Comparison of ENCODE assay signal across 10 mouse cellular contexts in the genomic region with DNA sequence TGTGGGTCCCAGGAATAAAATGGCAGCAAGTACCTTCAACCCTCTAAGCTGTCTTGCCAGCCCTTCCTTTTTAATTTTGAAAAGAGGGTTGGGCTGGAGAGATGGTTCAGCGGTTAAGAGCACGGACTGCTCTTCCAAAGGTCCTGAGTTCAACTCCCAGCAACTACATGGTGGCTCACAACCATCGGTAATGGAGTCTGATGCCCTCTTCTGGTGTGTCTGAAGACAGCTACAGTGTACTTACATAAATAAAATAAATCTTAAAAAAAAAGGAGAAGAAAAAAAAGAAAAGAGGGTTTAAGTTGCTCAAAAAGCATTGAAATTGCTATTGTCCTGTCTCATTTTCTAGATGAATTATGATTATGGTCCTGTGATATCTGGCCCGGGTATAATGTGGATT. TPM values are rescaled to one million over a fixed set of nuclear protein-coding genes. Genes with fewer than 3 reads are reported as not detected.
DNase-seq lines count a peak whose midpoint lies in the region; ATAC-seq and TF ChIP-seq lines count a peak whose summit lies in the region.
"Had no signal": no experiment of that assay in that cellular context is flagged by ENCODE, and none has a peak within 500 bp of the region (broad histone marks: within the 10 kb centered on the region; RNA-seq: fewer than 3 reads in every experiment).

No protein-coding gene starts in this region.

- no peak overlapping the region for H3K9ac ChIP-seq in heart, postnatal 0 days (replicated peaks; ENCODE audit: low read depth, low read length)
- H3K9ac ChIP-seq in heart, embryonic 12.5 days, result no peak overlapping the region
- no peak overlapping the region for H3K9ac ChIP-seq in midbrain, embryonic 11.5 days (ENCODE audit: low read length)
- no peak overlapping the region for H3K9ac ChIP-seq in midbrain, embryonic 13.5 days (replicated peaks)
- no peak overlapping the region for H3K9ac ChIP-seq in intestine, postnatal 0 days (ENCODE audit: low read depth, low read length)
- no peak overlapping the region for H3K9ac ChIP-seq in stomach, embryonic 15.5 days

- TF ChIP-seq EP300 in heart, postnatal 0 days (IDR thresholded peaks at IDR 0.05; ENCODE audit: low read depth), result no peak

- no peaks in the 10 kb centered on the region for H3K27me3 ChIP-seq in heart, postnatal 0 days (ENCODE audit: control insufficient read depth, insufficient read depth, low read length)
- H3K27me3 ChIP-seq in heart, embryonic 12.5 days (replicated peaks), result no peaks in the 10 kb centered on the region
- H3K27me3 ChIP-seq in midbrain, embryonic 11.5 days (ENCODE audit: control insufficient read depth, insufficient read depth, low read length), result no peaks in the 10 kb centered on the region
- no peaks in the 10 kb centered on the region for H3K27me3 ChIP-seq in midbrain, embryonic 13.5 days
- H3K27me3 ChIP-seq in intestine, postnatal 0 days (replicated peaks; ENCODE audit: control insufficient read depth, insufficient read depth, low read length), result no peaks in the 10 kb centered on the region
- H3K27me3 ChIP-seq in stomach, embryonic 15.5 days (replicated peaks), result no peaks in the 10 kb centered on the region

- peak overlapping the region; percentile 90; the same call in 1 of the 2 replicates for H3K4me2 ChIP-seq in heart, postnatal 0 days (ENCODE audit: low read depth, low read length)
- no peak overlapping the region for H3K4me2 ChIP-seq in heart, embryonic 12.5 days
- H3K4me2 ChIP-seq in midbrain, embryonic 11.5 days, result peak overlapping the region; percentile 58; the same call in 1 of the 2 replicates
- no peak overlapping the region for H3K4me2 ChIP-seq in midbrain, embryonic 13.5 days (replicated peaks)
- H3K4me2 ChIP-seq in intestine, postnatal 0 days (replicated peaks; ENCODE audit: low read depth), result peak overlapping the region; percentile 80; the same call in 1 of the 2 replicates
- H3K4me2 ChIP-seq in stomach, embryonic 15.5 days, result peak overlapping the region; percentile 77; the same call in 1 of the 2 replicates

- H3K36me3 ChIP-seq in heart, postnatal 0 days (replicated peaks; ENCODE audit: control insufficient read depth, insufficient read depth, low read length), result peaks cover 39% of the 10 kb centered on the region
- peaks cover 47% of the 10 kb centered on the region for H3K36me3 ChIP-seq in heart, embryonic 12.5 days
- H3K36me3 ChIP-seq in midbrain, embryonic 11.5 days (ENCODE audit: control insufficient read depth, insufficient read depth, low read length), result peaks cover 7% of the 10 kb centered on the region
- H3K36me3 ChIP-seq in midbrain, embryonic 13.5 days, result peaks cover 47% of the 10 kb centered on the region
- H3K36me3 ChIP-seq in intestine, postnatal 0 days (ENCODE audit: control insufficient read depth, insufficient read depth), result peaks cover 35% of the 10 kb centered on the region
- H3K36me3 ChIP-seq in stomach, embryonic 15.5 days, result peaks cover 29% of the 10 kb centered on the region; the same call in 1 of the 2 replicates

- H3K4me3 ChIP-seq in heart, postnatal 0 days (ENCODE audit: low read depth, low read length), result no peak overlapping the region
- H3K4me3 ChIP-seq in heart, embryonic 12.5 days, result no peak overlapping the region
- no peak overlapping the region for H3K4me3 ChIP-seq in midbrain, embryonic 11.5 days (ENCODE audit: low read depth, low read length)
- H3K4me3 ChIP-seq in midbrain, embryonic 13.5 days (replicated peaks), result no peak overlapping the region
- no peak overlapping the region for H3K4me3 ChIP-seq in intestine, postnatal 0 days (ENCODE audit: low read depth, low read length)
- H3K4me3 ChIP-seq in stomach, embryonic 15.5 days (replicated peaks), result no peak overlapping the region

- no peaks in the 10 kb centered on the region for H3K9me3 ChIP-seq in heart, postnatal 0 days (replicated peaks; ENCODE audit: control insufficient read depth, low read length)
- H3K9me3 ChIP-seq in heart, embryonic 12.5 days (replicated peaks), result no peaks in the 10 kb centered on the region
- H3K9me3 ChIP-seq in midbrain, embryonic 11.5 days (ENCODE audit: control insufficient read depth, low read length), result no peaks in the 10 kb centered on the region
- no peaks in the 10 kb centered on the region for H3K9me3 ChIP-seq in midbrain, embryonic 13.5 days
- no peaks in the 10 kb centered on the region for H3K9me3 ChIP-seq in intestine, postnatal 0 days (ENCODE audit: control insufficient read depth)
- H3K9me3 ChIP-seq in stomach, embryonic 15.5 days, result no peaks in the 10 kb centered on the region

- no peak for TF ChIP-seq CTCF in heart, postnatal 0 days (IDR thresholded peaks at IDR 0.05; ENCODE audit: low read depth)
- peak; percentile 33; the same call in 1 of the 2 replicates for TF ChIP-seq CTCF in intestine, postnatal 0 days (IDR thresholded peaks at IDR 0.05; ENCODE audit: low read depth)

- peaks cover 10% of the 10 kb centered on the region for H3K4me1 ChIP-seq in heart, postnatal 0 days (ENCODE audit: control insufficient read depth, insufficient read depth)
- peaks cover 16% of the 10 kb centered on the region for H3K4me1 ChIP-seq in heart, embryonic 12.5 days (replicated peaks)
- peaks cover 11% of the 10 kb centered on the region for H3K4me1 ChIP-seq in midbrain, embryonic 11.5 days (ENCODE audit: control insufficient read depth, insufficient read depth, low read length)
- H3K4me1 ChIP-seq in midbrain, embryonic 13.5 days (replicated peaks), result peaks cover 16% of the 10 kb centered on the region
- 0 out of 2 replicates have a peak, but pooled peaks cover 3% of the 10 kb centered on the region for H3K4me1 ChIP-seq in intestine, postnatal 0 days (replicated peaks; ENCODE audit: control insufficient read depth, insufficient read depth, low read length)
- peaks cover 8% of the 10 kb centered on the region for H3K4me1 ChIP-seq in stomach, embryonic 15.5 days

- no peak for ATAC-seq in heart, postnatal 0 days (ENCODE audit: insufficient read depth, low read depth)
- ATAC-seq in heart, embryonic 12.5 days (ENCODE audit: insufficient number of reproducible peaks, low FRiP score), result no peak
- ATAC-seq in midbrain, embryonic 11.5 days (ENCODE audit: low FRiP score), result no peak
- ATAC-seq in midbrain, embryonic 13.5 days, result no peak
- no peak for ATAC-seq in intestine, postnatal 0 days
- no peak for ATAC-seq in stomach, embryonic 15.5 days (ENCODE audit: insufficient read depth, low FRiP score, low read depth)

- H3K27ac ChIP-seq in heart, postnatal 0 days (ENCODE audit: low read depth), result no peak overlapping the region
- H3K27ac ChIP-seq in heart, embryonic 12.5 days (ENCODE audit: poor library complexity, severe bottlenecking), result no peak overlapping the region
- no peak overlapping the region for H3K27ac ChIP-seq in midbrain, embryonic 11.5 days (ENCODE audit: low read depth, low read length)
- no peak overlapping the region for H3K27ac ChIP-seq in midbrain, embryonic 13.5 days
- no peak overlapping the region for H3K27ac ChIP-seq in intestine, postnatal 0 days (ENCODE audit: low read depth, low read length)
- no peak overlapping the region for H3K27ac ChIP-seq in stomach, embryonic 15.5 days

- WGBS in heart, postnatal 0 days, result 77% methylated on average over 4 of the region's 4 CpGs
- 74% methylated on average over 4 of the region's 4 CpGs for WGBS in heart, embryonic 12.5 days
- WGBS in midbrain, embryonic 11.5 days, result 76% methylated on average over 4 of the region's 4 CpGs
- 78% methylated on average over 4 of the region's 4 CpGs for WGBS in midbrain, embryonic 13.5 days
- 74% methylated on average over 4 of the region's 4 CpGs for WGBS in intestine, postnatal 0 days
- 66% methylated on average over 4 of the region's 4 CpGs for WGBS in stomach, embryonic 15.5 days

- intact Hi-C loops in gastrocnemius, postnatal 14 days (cut with DNase I; ENCODE audit: low total_unique reads), result no loop called here

- DNase-seq in heart, postnatal 0 days (ENCODE audit: low spot score), result no peak
- no peak for DNase-seq in midbrain, embryonic 11.5 days (ENCODE audit: low spot score, missing footprints)
- DNase-seq in gastrocnemius, postnatal 14 days, result no peak
- no peak for DNase-seq in cerebellum, adult 11-12 months
- DNase-seq: kidney, postnatal 4 days had no signal

RNA-seq across cellular contexts. Expression of gene Rpl13, which starts 0.9 kb away (rescaled TPM):
- 2,455 and 2,720 TPM in 2 replicates for total RNA-seq in heart, postnatal 0 days (2014; rRNA removed; ENCODE audit: low replicate concordance)
- 813 and 854 TPM in 2 replicates for polyA plus RNA-seq in heart, postnatal 0 days (2015; fragmentation: Nextera tagmentation; extraction: Ambion mirVana)
- polyA plus RNA-seq in heart, embryonic 12.5 days (2016; fragmentation: Nextera tagmentation; extraction: Ambion mirVana), result 1,041 and 1,045 TPM in 2 replicates
- polyA plus RNA-seq in midbrain, embryonic 11.5 days (2014; fragmentation: Nextera tagmentation; extraction: Ambion mirVana), result 1,312 and 1,403 TPM in 2 replicates
- 776 and 798 TPM in 2 replicates for polyA plus RNA-seq in midbrain, embryonic 13.5 days (2015; fragmentation: Nextera tagmentation; extraction: Ambion mirVana)
- 948 and 1,014 TPM in 2 replicates for polyA plus RNA-seq in intestine, postnatal 0 days (2015; fragmentation: Nextera tagmentation; extraction: Ambion mirVana)
- polyA plus RNA-seq in stomach, embryonic 15.5 days (2015; fragmentation: Nextera tagmentation; extraction: Ambion mirVana), result 1,122 and 1,488 TPM in 2 replicates
- total RNA-seq in gastrocnemius, postnatal 14 days (2021), result 100 to 1,000 TPM; 517 to 627 TPM

RNA-seq across cellular contexts. Expression of gene Cpne7, which starts 15.9 kb away (rescaled TPM):
- 0.42 and 9.0 TPM in 2 replicates for total RNA-seq in heart, postnatal 0 days (2014; rRNA removed; ENCODE audit: low replicate concordance)
- 0.15 and 0.16 TPM in 2 replicates for polyA plus RNA-seq in heart, postnatal 0 days (2015; fragmentation: Nextera tagmentation; extraction: Ambion mirVana)
- polyA plus RNA-seq in heart, embryonic 12.5 days (2016; fragmentation: Nextera tagmentation; extraction: Ambion mirVana), result 0.18 and 0.24 TPM in 2 replicates
- polyA plus RNA-seq in midbrain, embryonic 11.5 days (2014; fragmentation: Nextera tagmentation; extraction: Ambion mirVana), result 0.07 TPM in 1 of 2 replicates, not detected in the other
- 1.6 and 1.9 TPM in 2 replicates for polyA plus RNA-seq in midbrain, embryonic 13.5 days (2015; fragmentation: Nextera tagmentation; extraction: Ambion mirVana)
- polyA plus RNA-seq in intestine, postnatal 0 days (2015; fragmentation: Nextera tagmentation; extraction: Ambion mirVana), result 0.46 and 0.67 TPM in 2 replicates
- polyA plus RNA-seq in stomach, embryonic 15.5 days (2015; fragmentation: Nextera tagmentation; extraction: Ambion mirVana), result 2.0 and 2.3 TPM in 2 replicates
- total RNA-seq in gastrocnemius, postnatal 14 days (2021), result under 1 TPM; 0.31 to 0.73 TPM

RNA-seq across cellular contexts. Expression of gene Spg7, which starts 38.5 kb away (rescaled TPM):
- 72.8 and 83.1 TPM in 2 replicates for total RNA-seq in heart, postnatal 0 days (2014; rRNA removed; ENCODE audit: low replicate concordance)
- polyA plus RNA-seq in heart, postnatal 0 days (2015; fragmentation: Nextera tagmentation; extraction: Ambion mirVana), result 63.3 and 65.1 TPM in 2 replicates
- polyA plus RNA-seq in heart, embryonic 12.5 days (2016; fragmentation: Nextera tagmentation; extraction: Ambion mirVana), result 77.3 and 79.9 TPM in 2 replicates
- polyA plus RNA-seq in midbrain, embryonic 11.5 days (2014; fragmentation: Nextera tagmentation; extraction: Ambion mirVana), result 35.9 TPM in 2 replicates
- polyA plus RNA-seq in midbrain, embryonic 13.5 days (2015; fragmentation: Nextera tagmentation; extraction: Ambion mirVana), result 52.0 and 52.2 TPM in 2 replicates
- polyA plus RNA-seq in intestine, postnatal 0 days (2015; fragmentation: Nextera tagmentation; extraction: Ambion mirVana), result 44.7 and 46.1 TPM in 2 replicates
- 48.2 and 50.7 TPM in 2 replicates for polyA plus RNA-seq in stomach, embryonic 15.5 days (2015; fragmentation: Nextera tagmentation; extraction: Ambion mirVana)
- total RNA-seq in gastrocnemius, postnatal 14 days (2021), result 10 to 100 TPM; 49.0 to 59.2 TPM

RNA-seq across cellular contexts. Expression of gene Sult5a1, which starts 56.9 kb away (rescaled TPM):
- 1.4 and 3.4 TPM in 2 replicates for total RNA-seq in heart, postnatal 0 days (2014; rRNA removed; ENCODE audit: low replicate concordance)
- polyA plus RNA-seq in heart, postnatal 0 days (2015; fragmentation: Nextera tagmentation; extraction: Ambion mirVana), result 1.6 and 2.0 TPM in 2 replicates
- polyA plus RNA-seq in heart, embryonic 12.5 days (2016; fragmentation: Nextera tagmentation; extraction: Ambion mirVana), result 5.4 and 5.8 TPM in 2 replicates
- 2.9 and 3.2 TPM in 2 replicates for polyA plus RNA-seq in midbrain, embryonic 11.5 days (2014; fragmentation: Nextera tagmentation; extraction: Ambion mirVana)
- 0.77 and 1.0 TPM in 2 replicates for polyA plus RNA-seq in midbrain, embryonic 13.5 days (2015; fragmentation: Nextera tagmentation; extraction: Ambion mirVana)
- 3.4 and 3.5 TPM in 2 replicates for polyA plus RNA-seq in intestine, postnatal 0 days (2015; fragmentation: Nextera tagmentation; extraction: Ambion mirVana)
- polyA plus RNA-seq in stomach, embryonic 15.5 days (2015; fragmentation: Nextera tagmentation; extraction: Ambion mirVana), result 14.2 and 15.6 TPM in 2 replicates
- total RNA-seq in gastrocnemius, postnatal 14 days (2021), result 1 to 10 TPM; 5.7 to 6.9 TPM
- total RNA-seq: common myeloid progenitor, adult 5-6 weeks had no signal

RNA-seq across cellular contexts. Expression of gene Ankrd11, which starts 59.2 kb away (rescaled TPM):
- total RNA-seq in heart, postnatal 0 days (2014; rRNA removed; ENCODE audit: low replicate concordance), result 51.2 and 65.8 TPM in 2 replicates
- polyA plus RNA-seq in heart, postnatal 0 days (2015; fragmentation: Nextera tagmentation; extraction: Ambion mirVana), result 21.6 and 24.3 TPM in 2 replicates
- polyA plus RNA-seq in heart, embryonic 12.5 days (2016; fragmentation: Nextera tagmentation; extraction: Ambion mirVana), result 62.4 and 64.8 TPM in 2 replicates
- polyA plus RNA-seq in midbrain, embryonic 11.5 days (2014; fragmentation: Nextera tagmentation; extraction: Ambion mirVana), result 61.9 and 72.0 TPM in 2 replicates
- polyA plus RNA-seq in midbrain, embryonic 13.5 days (2015; fragmentation: Nextera tagmentation; extraction: Ambion mirVana), result 32.3 and 34.4 TPM in 2 replicates
- polyA plus RNA-seq in intestine, postnatal 0 days (2015; fragmentation: Nextera tagmentation; extraction: Ambion mirVana), result 41.2 and 47.9 TPM in 2 replicates
- 63.9 and 67.3 TPM in 2 replicates for polyA plus RNA-seq in stomach, embryonic 15.5 days (2015; fragmentation: Nextera tagmentation; extraction: Ambion mirVana)
- total RNA-seq in gastrocnemius, postnatal 14 days (2021), result 10 to 100 TPM; 40.2 to 43.2 TPM

Comparison
In these comparisons a context has a peak if more than half of its experiments do, and no peak if none do; other contexts are left out.
1. H3K4me2 ChIP-seq: peak in heart, postnatal 0 days (single experiment), midbrain, embryonic 11.5 days (single experiment), intestine, postnatal 0 days (single experiment) and stomach, embryonic 15.5 days (single experiment); none in heart, embryonic 12.5 days (single experiment) and midbrain, embryonic 13.5 days (single experiment).